Mouse (Mus musculus): ENCODE measurements around the gene Fggy. TPM values are rescaled to one million over a fixed set of nuclear protein-coding genes. Genes with fewer than 3 reads are reported as not detected.

Gene Fggy
- polyA plus RNA-seq, 1 experiment from 2014 or later = 6.4 TPM

GRCm38 (mm10) chr4:95649552-95649905 lies 92.2 kb downstream of the Fggy start:
- H3K27ac ChIP-seq (ENCODE audit: low read length) = no peak overlapping the region
- ATAC-seq (replicated peaks; ENCODE audit: extremely low read depth, insufficient read depth, low FRiP score) = no peak
- H3K9ac ChIP-seq (ENCODE audit: low read length) = no peak overlapping the region
- H3K36me3 ChIP-seq (ENCODE audit: control insufficient read depth, insufficient read depth) = no peaks in the 10 kb centered on the region
- H3K9me3 ChIP-seq (replicated peaks; ENCODE audit: control insufficient read depth, low read length) = no peaks in the 10 kb centered on the region
- 82% methylated on average over 3 of the region's 3 CpGs for whole genome bisulfite sequencing
- H3K4me2 ChIP-seq (ENCODE audit: low read depth, low read length) = no peak overlapping the region
- no peaks in the 10 kb centered on the region for H3K27me3 ChIP-seq (ENCODE audit: control insufficient read depth, insufficient read depth, low read length)
- H3K4me1 ChIP-seq (ENCODE audit: control insufficient read depth, insufficient read depth, low read length) = peaks cover 9% of the 10 kb centered on the region
- H3K4me3 ChIP-seq (ENCODE audit: low read length) = no peak overlapping the region

GRCm38 (mm10) chr4:95649980-95650379 lies 92.7 kb downstream of the Fggy start:
- WGBS = 83% methylated on average over 6 of the region's 6 CpGs
- no peaks in the 10 kb centered on the region for H3K27me3 ChIP-seq (ENCODE audit: control insufficient read depth, insufficient read depth, low read length)
- no peak overlapping the region for H3K9ac ChIP-seq (ENCODE audit: low read length)
- no peak for ATAC-seq (replicated peaks; ENCODE audit: extremely low read depth, insufficient read depth, low FRiP score)
- no peaks in the 10 kb centered on the region for H3K36me3 ChIP-seq (ENCODE audit: control insufficient read depth, insufficient read depth)
- H3K4me2 ChIP-seq (ENCODE audit: low read depth, low read length) = no peak overlapping the region
- peaks cover 9% of the 10 kb centered on the region for H3K4me1 ChIP-seq (ENCODE audit: control insufficient read depth, insufficient read depth, low read length)
- no peak overlapping the region for H3K4me3 ChIP-seq (ENCODE audit: low read length)
- H3K27ac ChIP-seq (ENCODE audit: low read length) = no peak overlapping the region
- H3K9me3 ChIP-seq (replicated peaks; ENCODE audit: control insufficient read depth, low read length) = no peaks in the 10 kb centered on the region

GRCm38 (mm10) chr4:95652044-95652443 lies 94.7 kb downstream of the Fggy start:
- Histone ChIP-seq H3K4me1 (ENCODE audit: control insufficient read depth, insufficient read depth, low read length) (peaks cover 9% of the 10 kb centered on the region), H3K27me3 (ENCODE audit: control insufficient read depth, insufficient read depth, low read length) (no peaks in the 10 kb centered on the region), H3K4me3 (ENCODE audit: low read length) (no peak overlapping the region), H3K4me2 (ENCODE audit: low read depth, low read length) (no peak overlapping the region), H3K36me3 (ENCODE audit: control insufficient read depth, insufficient read depth) (no peaks in the 10 kb centered on the region), H3K27ac (ENCODE audit: low read length) (no peak overlapping the region), H3K9me3 (replicated peaks; ENCODE audit: control insufficient read depth, low read length) (no peaks in the 10 kb centered on the region), H3K9ac (ENCODE audit: low read length) (no peak overlapping the region)
- no peak for ATAC-seq (replicated peaks; ENCODE audit: extremely low read depth, insufficient read depth, low FRiP score)
- WGBS = 45% methylated on average over 6 of the region's 6 CpGs

- 58% methylated on average over 4 of the region's 4 CpGs for WGBS
- Histone ChIP-seq H3K4me1 (ENCODE audit: control insufficient read depth, insufficient read depth, low read length) (peaks cover 9% of the 10 kb centered on the region), H3K4me2 (ENCODE audit: low read depth, low read length) (no peak overlapping the region), H3K36me3 (ENCODE audit: control insufficient read depth, insufficient read depth) (no peaks in the 10 kb centered on the region), H3K4me3 (ENCODE audit: low read length) (no peak overlapping the region), H3K27me3 (ENCODE audit: control insufficient read depth, insufficient read depth, low read length) (no peaks in the 10 kb centered on the region), H3K9ac (ENCODE audit: low read length) (no peak overlapping the region), H3K27ac (ENCODE audit: low read length) (no peak overlapping the region), H3K9me3 (replicated peaks; ENCODE audit: control insufficient read depth, low read length) (no peaks in the 10 kb centered on the region)
- no peak for ATAC-seq (replicated peaks; ENCODE audit: extremely low read depth, insufficient read depth, low FRiP score)
These were observed 96.1 kb downstream of the Fggy start for GRCm38 (mm10) chr4:95653296-95653912.

- no peak for ATAC-seq (replicated peaks; ENCODE audit: extremely low read depth, insufficient read depth, low FRiP score)
- H3K27ac ChIP-seq (ENCODE audit: low read length) = no peak overlapping the region
- no peaks in the 10 kb centered on the region for H3K36me3 ChIP-seq (ENCODE audit: control insufficient read depth, insufficient read depth)
- H3K4me1 ChIP-seq (ENCODE audit: control insufficient read depth, insufficient read depth, low read length) = peaks cover 9% of the 10 kb centered on the region
- 42% methylated on average over 4 of the region's 4 CpGs for WGBS
- no peak overlapping the region for H3K4me2 ChIP-seq (ENCODE audit: low read depth, low read length)
- H3K9me3 ChIP-seq (replicated peaks; ENCODE audit: control insufficient read depth, low read length) = no peaks in the 10 kb centered on the region
- H3K4me3 ChIP-seq (ENCODE audit: low read length) = no peak overlapping the region
- no peaks in the 10 kb centered on the region for H3K27me3 ChIP-seq (ENCODE audit: control insufficient read depth, insufficient read depth, low read length)
- no peak overlapping the region for H3K9ac ChIP-seq (ENCODE audit: low read length)
These were observed 96.6 kb downstream of the Fggy start for GRCm38 (mm10) chr4:95653913-95654301.

- no peak for ATAC-seq (replicated peaks; ENCODE audit: extremely low read depth, insufficient read depth, low FRiP score)
- H3K4me1 ChIP-seq (ENCODE audit: control insufficient read depth, insufficient read depth, low read length) = no peaks in the 10 kb centered on the region
- no peak overlapping the region for H3K27ac ChIP-seq (ENCODE audit: low read length)
- no peak overlapping the region for H3K9ac ChIP-seq (ENCODE audit: low read length)
- WGBS = 33% methylated on average over 3 of the region's 3 CpGs
- no peaks in the 10 kb centered on the region for H3K9me3 ChIP-seq (replicated peaks; ENCODE audit: control insufficient read depth, low read length)
- H3K27me3 ChIP-seq (ENCODE audit: control insufficient read depth, insufficient read depth, low read length) = no peaks in the 10 kb centered on the region
- H3K36me3 ChIP-seq (ENCODE audit: control insufficient read depth, insufficient read depth) = no peaks in the 10 kb centered on the region
- H3K4me2 ChIP-seq (ENCODE audit: low read depth, low read length) = no peak overlapping the region
- H3K4me3 ChIP-seq (ENCODE audit: low read length) = no peak overlapping the region
These were observed 101.7 kb downstream of the Fggy start for GRCm38 (mm10) chr4:95659024-95659423.

GRCm38 (mm10) chr4:95663596-95663995 lies 106.3 kb downstream of the Fggy start:
- Histone ChIP-seq H3K4me3 (ENCODE audit: low read length) (no peak overlapping the region), H3K27ac (ENCODE audit: low read length) (no peak overlapping the region), H3K9me3 (replicated peaks; ENCODE audit: control insufficient read depth, low read length) (no peaks in the 10 kb centered on the region), H3K36me3 (ENCODE audit: control insufficient read depth, insufficient read depth) (no peaks in the 10 kb centered on the region), H3K27me3 (ENCODE audit: control insufficient read depth, insufficient read depth, low read length) (no peaks in the 10 kb centered on the region), H3K4me2 (ENCODE audit: low read depth, low read length) (no peak overlapping the region), H3K9ac (ENCODE audit: low read length) (no peak overlapping the region), H3K4me1 (ENCODE audit: control insufficient read depth, insufficient read depth, low read length) (no peaks in the 10 kb centered on the region)
- no peak for ATAC-seq (replicated peaks; ENCODE audit: extremely low read depth, insufficient read depth, low FRiP score)
- 72% methylated on average over 4 of the region's 4 CpGs for WGBS

- ATAC-seq (replicated peaks; ENCODE audit: extremely low read depth, insufficient read depth, low FRiP score) = no peak
- no peaks in the 10 kb centered on the region for H3K4me1 ChIP-seq (ENCODE audit: control insufficient read depth, insufficient read depth, low read length)
- H3K27me3 ChIP-seq (ENCODE audit: control insufficient read depth, insufficient read depth, low read length) = no peaks in the 10 kb centered on the region
- H3K27ac ChIP-seq (ENCODE audit: low read length) = no peak overlapping the region
- WGBS = 71% methylated on average over 3 of the region's 3 CpGs
- no peak overlapping the region for H3K4me3 ChIP-seq (ENCODE audit: low read length)
- no peaks in the 10 kb centered on the region for H3K36me3 ChIP-seq (ENCODE audit: control insufficient read depth, insufficient read depth)
- no peaks in the 10 kb centered on the region for H3K9me3 ChIP-seq (replicated peaks; ENCODE audit: control insufficient read depth, low read length)
- H3K9ac ChIP-seq (ENCODE audit: low read length) = no peak overlapping the region
- H3K4me2 ChIP-seq (ENCODE audit: low read depth, low read length) = no peak overlapping the region
These were observed 107.0 kb downstream of the Fggy start for GRCm38 (mm10) chr4:95664327-95664726.

GRCm38 (mm10) chr4:95666284-95666889 lies 109.1 kb downstream of the Fggy start:
- no peaks in the 10 kb centered on the region for H3K27me3 ChIP-seq (ENCODE audit: control insufficient read depth, insufficient read depth, low read length)
- no peak for ATAC-seq (replicated peaks; ENCODE audit: extremely low read depth, insufficient read depth, low FRiP score)
- H3K9ac ChIP-seq (ENCODE audit: low read length) = no peak overlapping the region
- no peak overlapping the region for H3K4me2 ChIP-seq (ENCODE audit: low read depth, low read length)
- WGBS = 73% methylated on average over 7 of the region's 7 CpGs
- no peaks in the 10 kb centered on the region for H3K36me3 ChIP-seq (ENCODE audit: control insufficient read depth, insufficient read depth)
- no peak overlapping the region for H3K27ac ChIP-seq (ENCODE audit: low read length)
- H3K9me3 ChIP-seq (replicated peaks; ENCODE audit: control insufficient read depth, low read length) = no peaks in the 10 kb centered on the region
- H3K4me1 ChIP-seq (ENCODE audit: control insufficient read depth, insufficient read depth, low read length) = no peaks in the 10 kb centered on the region
- H3K4me3 ChIP-seq (ENCODE audit: low read length) = no peak overlapping the region

Measured in heart, embryonic 16.5 days (tissue).